Mouse (Mus musculus): ENCODE measurements at regions not wholly inside any gene's neighbourhood (a gene's known extent, or its start where the extent isn't known, plus 50 kb on each side); places are given as distances from the start of the nearest gene placed in this dataset.

DNA sequence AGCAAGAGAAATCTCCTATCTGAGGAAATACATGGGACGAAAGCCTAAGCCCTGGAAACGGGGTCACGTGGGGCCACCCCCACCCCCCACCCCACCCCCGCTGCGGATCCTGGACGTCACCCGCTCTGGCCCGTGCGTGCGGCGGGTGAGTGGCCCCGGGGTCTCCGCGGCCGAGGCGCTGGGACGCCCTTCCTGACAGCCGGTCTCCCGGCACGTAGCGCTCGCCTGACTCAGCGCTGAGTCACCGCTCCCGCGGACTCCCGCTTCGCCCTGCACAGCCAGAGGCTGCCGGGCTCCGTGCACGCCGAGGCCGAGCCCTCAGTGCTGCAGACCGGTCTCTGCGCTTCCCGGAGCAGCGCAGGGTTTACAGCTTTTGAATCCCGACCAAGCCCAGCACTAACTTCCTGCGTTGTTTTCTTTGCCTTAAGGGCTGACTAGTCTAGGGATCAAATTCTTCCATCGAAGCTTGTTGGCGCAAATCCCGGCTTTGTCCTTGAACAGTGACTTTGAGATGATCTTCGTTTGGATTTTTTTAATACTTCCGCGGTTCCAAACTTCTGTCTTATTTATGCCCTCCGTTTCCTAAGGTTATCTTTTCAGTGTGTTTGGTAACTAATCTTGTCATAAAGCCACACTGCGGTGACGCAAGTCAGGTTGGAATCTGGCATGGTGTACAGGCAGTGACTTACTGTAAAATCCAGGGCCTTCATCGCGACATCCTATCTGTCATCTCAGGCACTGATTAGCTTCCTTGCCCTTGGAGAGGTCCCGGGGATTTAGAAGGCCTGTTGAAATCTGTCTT lies 79.8 kb downstream of the Arrdc3 start:
- TF ChIP-seq CTCF (IDR thresholded peaks at IDR 0.05) = no peak
- ATAC-seq (ENCODE audit: low FRiP score) (peak; percentile 93), DNase-seq (ENCODE audit: low spot score) (peak; percentile 82)
- no peaks in the 10 kb centered on the region for H3K9me3 ChIP-seq (ENCODE audit: low read length)
- H3K27me3 ChIP-seq (ENCODE audit: insufficient read depth, low read length) = no peaks in the 10 kb centered on the region
- 8% methylated on average over 34 of the region's 51 CpGs for WGBS
- H3K36me3 ChIP-seq (ENCODE audit: insufficient read depth, low read length) = no peaks in the 10 kb centered on the region
- H3K4me1 ChIP-seq (ENCODE audit: insufficient read depth, low read length) = no peaks in the 10 kb centered on the region
- H3K27ac ChIP-seq (ENCODE audit: low read depth, low read length) = peak overlapping the region; percentile 60
- H3K9ac ChIP-seq (replicated peaks; ENCODE audit: low read length, poor library complexity, severe bottlenecking) = peak overlapping the region; percentile 46
- H3K4me3 ChIP-seq (ENCODE audit: low read depth, low read length) = peak overlapping the region; percentile 52
- H3K4me2 ChIP-seq (ENCODE audit: low read depth, low read length, poor library complexity, severe bottlenecking) = peak overlapping the region; percentile 71

DNA sequence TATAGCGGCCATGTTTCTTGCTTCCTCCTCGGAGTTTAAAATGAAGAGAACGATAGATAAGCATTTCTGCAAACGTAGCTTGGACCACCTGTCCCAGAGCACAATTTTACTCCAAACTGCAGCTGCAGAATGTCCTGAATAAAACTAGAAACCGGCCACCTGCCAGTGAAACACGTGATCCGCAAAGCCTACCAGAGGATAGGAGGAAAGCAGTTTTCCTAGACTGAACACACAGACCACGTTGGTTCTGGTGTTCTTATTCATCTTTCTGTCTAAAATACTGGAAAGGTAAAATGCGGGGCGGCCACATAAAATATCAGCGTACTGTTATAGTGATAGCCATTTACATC lies 80.4 kb downstream of the Arrdc3 start:
- no peak overlapping the region for H3K9ac ChIP-seq (replicated peaks; ENCODE audit: low read length, poor library complexity, severe bottlenecking)
- whole genome bisulfite sequencing = 74% methylated on average over 11 of the region's 11 CpGs
- TF ChIP-seq CTCF (IDR thresholded peaks at IDR 0.05) = no peak
- peak overlapping the region; percentile 52; the same call in 1 of the 2 replicates for H3K4me3 ChIP-seq (ENCODE audit: low read depth, low read length)
- H3K27ac ChIP-seq (ENCODE audit: low read depth, low read length) = peak overlapping the region; percentile 60; the same call in 1 of the 2 replicates
- DNase-seq (ENCODE audit: low spot score) (no peak), ATAC-seq (ENCODE audit: low FRiP score) (0 out of 2 replicates have a peak, but pooled peaks have one; percentile 2)
- peak overlapping the region; percentile 71 for H3K4me2 ChIP-seq (ENCODE audit: low read depth, low read length, poor library complexity, severe bottlenecking)
- H3K27me3 ChIP-seq (ENCODE audit: insufficient read depth, low read length) = no peaks in the 10 kb centered on the region
- no peaks in the 10 kb centered on the region for H3K9me3 ChIP-seq (ENCODE audit: low read length)
- H3K4me1 ChIP-seq (ENCODE audit: insufficient read depth, low read length) = no peaks in the 10 kb centered on the region
- no peaks in the 10 kb centered on the region for H3K36me3 ChIP-seq (ENCODE audit: insufficient read depth, low read length)

DNA sequence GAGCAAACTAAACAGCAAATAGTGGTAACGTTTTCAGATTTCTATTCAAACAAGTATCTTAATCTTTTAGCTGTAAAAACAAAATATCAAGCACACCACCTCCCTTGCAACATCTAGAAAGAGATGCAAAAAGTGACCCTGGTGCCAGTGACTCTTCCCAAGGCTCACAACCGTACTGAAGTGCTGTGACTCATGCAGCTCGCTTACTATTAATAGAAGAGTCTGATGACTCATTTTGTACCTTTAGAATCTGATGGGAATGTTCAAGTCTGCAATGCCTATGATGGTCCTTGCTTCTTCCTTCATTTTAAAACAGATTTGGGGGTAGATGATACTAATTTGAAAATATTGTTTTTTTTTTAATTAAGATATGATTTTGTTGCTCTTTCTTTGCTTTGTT lies 88.5 kb downstream of the Arrdc3 start:
- Histone ChIP-seq H3K9me3 (ENCODE audit: low read length) (no peaks in the 10 kb centered on the region), H3K36me3 (ENCODE audit: insufficient read depth, low read length) (no peaks in the 10 kb centered on the region), H3K27me3 (ENCODE audit: insufficient read depth, low read length) (no peaks in the 10 kb centered on the region), H3K9ac (replicated peaks; ENCODE audit: low read length, poor library complexity, severe bottlenecking) (no peak overlapping the region), H3K4me1 (ENCODE audit: insufficient read depth, low read length) (no peaks in the 10 kb centered on the region), H3K4me3 (ENCODE audit: low read depth, low read length) (no peak overlapping the region), H3K4me2 (ENCODE audit: low read depth, low read length, poor library complexity, severe bottlenecking) (no peak overlapping the region), H3K27ac (ENCODE audit: low read depth, low read length) (no peak overlapping the region)
- ATAC-seq (ENCODE audit: low FRiP score) (no peak), DNase-seq (ENCODE audit: low spot score) (no peak)
- WGBS = 87% methylated on average over 3 of the region's 3 CpGs
- TF ChIP-seq CTCF (IDR thresholded peaks at IDR 0.05) = no peak

DNA sequence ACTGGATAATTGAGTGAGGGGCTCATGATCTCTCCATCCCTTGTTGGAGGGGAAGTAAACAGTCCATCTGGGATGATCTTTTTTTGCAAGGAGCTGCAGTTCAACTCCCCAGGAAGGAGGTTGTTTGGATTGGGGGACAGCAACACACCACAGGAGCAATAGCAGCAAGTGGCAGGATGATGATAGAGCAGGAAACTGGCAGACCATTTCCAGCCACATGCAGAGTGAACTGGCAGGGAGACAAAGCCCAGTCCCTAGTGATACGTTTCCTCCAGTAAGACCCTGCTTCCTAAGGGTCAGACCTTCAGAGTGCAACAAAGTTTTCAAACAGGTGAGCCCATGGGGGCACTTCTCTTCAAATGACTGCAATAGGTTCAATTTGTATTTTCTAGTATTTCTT lies 91.2 kb downstream of the Arrdc3 start:
- no peak overlapping the region for H3K4me2 ChIP-seq (ENCODE audit: low read depth, low read length, poor library complexity, severe bottlenecking)
- TF ChIP-seq CTCF (IDR thresholded peaks at IDR 0.05) = no peak
- H3K4me3 ChIP-seq (ENCODE audit: low read depth, low read length) = no peak overlapping the region
- WGBS = 38% methylated on average over 1 of the region's 1 CpGs
- no peak overlapping the region for H3K27ac ChIP-seq (ENCODE audit: low read depth, low read length)
- H3K9ac ChIP-seq (replicated peaks; ENCODE audit: low read length, poor library complexity, severe bottlenecking) = no peak overlapping the region
- no peaks in the 10 kb centered on the region for H3K9me3 ChIP-seq (ENCODE audit: low read length)
- H3K36me3 ChIP-seq (ENCODE audit: insufficient read depth, low read length) = no peaks in the 10 kb centered on the region
- no peak for ATAC-seq (ENCODE audit: low FRiP score)
- no peaks in the 10 kb centered on the region for H3K27me3 ChIP-seq (ENCODE audit: insufficient read depth, low read length)
- no peaks in the 10 kb centered on the region for H3K4me1 ChIP-seq (ENCODE audit: insufficient read depth, low read length)
- no peak for DNase-seq (ENCODE audit: low spot score)

DNA sequence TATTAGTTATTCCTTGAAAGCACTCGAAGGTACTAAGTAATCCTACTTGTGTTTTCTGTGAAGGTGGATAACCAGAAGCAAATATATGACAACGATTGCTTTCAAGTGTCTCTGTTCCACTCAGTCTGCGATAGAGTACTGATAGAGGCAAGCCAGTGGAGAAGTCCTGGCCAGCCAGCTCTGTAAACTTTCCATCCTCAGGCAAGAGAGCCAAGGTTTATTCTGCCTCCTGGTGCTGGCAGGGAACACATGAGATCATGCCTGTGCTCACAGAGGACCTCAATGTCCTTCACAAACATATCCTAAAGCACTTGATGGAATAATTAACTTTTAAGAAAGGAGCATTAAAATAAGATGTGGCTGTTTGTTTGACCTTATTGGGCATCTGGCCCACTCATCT lies 94.1 kb downstream of the Arrdc3 start:
- ATAC-seq (ENCODE audit: low FRiP score) (no peak), DNase-seq (ENCODE audit: low spot score) (no peak)
- TF ChIP-seq CTCF (IDR thresholded peaks at IDR 0.05) = no peak
- Histone ChIP-seq H3K4me2 (ENCODE audit: low read depth, low read length, poor library complexity, severe bottlenecking) (no peak overlapping the region), H3K36me3 (ENCODE audit: insufficient read depth, low read length) (no peaks in the 10 kb centered on the region), H3K9me3 (ENCODE audit: low read length) (no peaks in the 10 kb centered on the region), H3K9ac (replicated peaks; ENCODE audit: low read length, poor library complexity, severe bottlenecking) (no peak overlapping the region), H3K27ac (ENCODE audit: low read depth, low read length) (no peak overlapping the region), H3K27me3 (ENCODE audit: insufficient read depth, low read length) (no peaks in the 10 kb centered on the region), H3K4me3 (ENCODE audit: low read depth, low read length) (no peak overlapping the region), H3K4me1 (ENCODE audit: insufficient read depth, low read length) (no peaks in the 10 kb centered on the region)
- 90% methylated on average over 3 of the region's 3 CpGs for WGBS

DNA sequence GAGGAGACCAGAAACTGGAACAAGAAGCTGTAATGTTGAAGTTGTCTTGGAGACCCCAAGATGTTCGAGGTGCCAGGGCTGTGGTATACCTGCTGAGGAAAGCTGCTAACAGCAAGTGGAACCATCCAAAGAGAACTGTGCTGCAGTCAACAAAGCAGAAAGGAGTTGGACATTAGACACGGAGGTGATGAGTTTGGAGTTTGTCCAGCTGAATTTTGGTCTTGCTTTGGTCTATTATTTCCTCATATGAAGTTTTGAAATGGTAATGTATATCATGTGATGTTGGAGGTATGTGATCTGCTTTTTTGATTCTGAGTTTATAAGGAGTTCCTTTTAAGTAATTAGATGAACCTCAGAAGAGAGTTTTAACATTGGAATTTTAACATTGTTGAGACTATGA lies 98.0 kb downstream of the Arrdc3 start:
- ATAC-seq (ENCODE audit: low FRiP score) (no peak), DNase-seq (ENCODE audit: low spot score) (no peak)
- Histone ChIP-seq H3K9ac (replicated peaks; ENCODE audit: low read length, poor library complexity, severe bottlenecking) (no peak overlapping the region), H3K9me3 (ENCODE audit: low read length) (no peaks in the 10 kb centered on the region), H3K4me3 (ENCODE audit: low read depth, low read length) (no peak overlapping the region), H3K4me2 (ENCODE audit: low read depth, low read length, poor library complexity, severe bottlenecking) (no peak overlapping the region), H3K36me3 (ENCODE audit: insufficient read depth, low read length) (no peaks in the 10 kb centered on the region), H3K27ac (ENCODE audit: low read depth, low read length) (no peak overlapping the region), H3K27me3 (ENCODE audit: insufficient read depth, low read length) (no peaks in the 10 kb centered on the region), H3K4me1 (ENCODE audit: insufficient read depth, low read length) (no peaks in the 10 kb centered on the region)
- no peak for TF ChIP-seq CTCF (IDR thresholded peaks at IDR 0.05)
- WGBS = 83% methylated on average over 2 of the region's 2 CpGs
